Mouse (Mus musculus): ENCODE data around the gene Atp2b2. TPM values are rescaled to one million over a fixed set of nuclear protein-coding genes. Genes with fewer than 3 reads are reported as not detected.

The Atp2b2 gene
- polyA plus RNA-seq, 1 experiment from 2014 or later: 5.2 TPM

DNA sequence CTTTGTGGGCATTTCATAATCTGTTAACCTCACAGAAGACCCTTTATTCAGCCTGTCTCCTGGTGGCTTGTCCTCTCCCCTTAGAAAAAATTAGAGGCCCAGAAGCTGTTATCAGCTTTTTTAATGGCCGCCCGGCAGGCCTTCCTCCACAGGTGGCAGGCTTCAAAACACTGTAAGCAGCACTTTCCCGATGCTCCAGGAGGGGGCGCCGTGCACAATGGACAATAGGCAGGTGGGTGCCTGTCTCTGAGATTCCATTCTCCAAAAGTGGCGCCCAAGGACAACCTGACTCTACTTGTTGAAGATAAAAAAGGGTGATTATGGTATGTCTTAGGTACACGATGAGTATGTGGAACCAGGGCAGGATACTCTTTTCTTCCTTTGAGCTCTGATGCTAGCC lies 220.0 kb downstream of the Atp2b2 start:
- Histone ChIP-seq H3K9ac (ENCODE audit: low read length) (no peak overlapping the region), H3K27ac (ENCODE audit: low read depth, low read length) (no peak overlapping the region), H3K4me2 (ENCODE audit: low read depth) (no peak overlapping the region), H3K27me3 (ENCODE audit: control insufficient read depth, insufficient read depth, low read length) (no peaks in the 10 kb centered on the region), H3K4me1 (ENCODE audit: control insufficient read depth, insufficient read depth, low read length) (no peaks in the 10 kb centered on the region), H3K9me3 (ENCODE audit: control insufficient read depth, low read length) (no peaks in the 10 kb centered on the region), H3K36me3 (ENCODE audit: control insufficient read depth, insufficient read depth, low read length) (no peaks in the 10 kb centered on the region), H3K4me3 (ENCODE audit: low read depth, low read length) (no peak overlapping the region)
- no peak for ATAC-seq (ENCODE audit: insufficient read depth, low FRiP score, low TSS enrichment)
- 35% methylated on average over 7 of the region's 7 CpGs for WGBS
- DNase-seq (ENCODE audit: low spot score): peak; percentile 56

- WGBS: 92% methylated on average over 3 of the region's 3 CpGs
- H3K9ac ChIP-seq (ENCODE audit: low read length): no peak overlapping the region
- H3K4me3 ChIP-seq (ENCODE audit: low read depth, low read length): no peak overlapping the region
- H3K27ac ChIP-seq (ENCODE audit: low read depth, low read length): no peak overlapping the region
- no peaks in the 10 kb centered on the region for H3K36me3 ChIP-seq (ENCODE audit: control insufficient read depth, insufficient read depth, low read length)
- H3K27me3 ChIP-seq (ENCODE audit: control insufficient read depth, insufficient read depth, low read length): no peaks in the 10 kb centered on the region
- no peaks in the 10 kb centered on the region for H3K9me3 ChIP-seq (ENCODE audit: control insufficient read depth, low read length)
- no peak overlapping the region for H3K4me2 ChIP-seq (ENCODE audit: low read depth)
- ATAC-seq (ENCODE audit: insufficient read depth, low FRiP score, low TSS enrichment): no peak
- no peak for DNase-seq (ENCODE audit: low spot score)
- H3K4me1 ChIP-seq (ENCODE audit: control insufficient read depth, insufficient read depth, low read length): no peaks in the 10 kb centered on the region
Measured at GRCm38 (mm10) chr6:113816690-113817089, 225.7 kb downstream of the Atp2b2 start.

GRCm38 (mm10) chr6:113811462-113811861 lies 231.0 kb downstream of the Atp2b2 start:
- no peak for DNase-seq (ENCODE audit: low spot score)
- Histone ChIP-seq H3K4me2 (ENCODE audit: low read depth) (no peak overlapping the region), H3K4me1 (ENCODE audit: control insufficient read depth, insufficient read depth, low read length) (no peaks in the 10 kb centered on the region), H3K36me3 (ENCODE audit: control insufficient read depth, insufficient read depth, low read length) (no peaks in the 10 kb centered on the region), H3K9ac (ENCODE audit: low read length) (no peak overlapping the region), H3K4me3 (ENCODE audit: low read depth, low read length) (no peak overlapping the region), H3K9me3 (ENCODE audit: control insufficient read depth, low read length) (no peaks in the 10 kb centered on the region), H3K27ac (ENCODE audit: low read depth, low read length) (no peak overlapping the region), H3K27me3 (ENCODE audit: control insufficient read depth, insufficient read depth, low read length) (no peaks in the 10 kb centered on the region)
- 50% methylated on average over 1 of the region's 1 CpGs for WGBS
- ATAC-seq (ENCODE audit: insufficient read depth, low FRiP score, low TSS enrichment): no peak

DNA sequence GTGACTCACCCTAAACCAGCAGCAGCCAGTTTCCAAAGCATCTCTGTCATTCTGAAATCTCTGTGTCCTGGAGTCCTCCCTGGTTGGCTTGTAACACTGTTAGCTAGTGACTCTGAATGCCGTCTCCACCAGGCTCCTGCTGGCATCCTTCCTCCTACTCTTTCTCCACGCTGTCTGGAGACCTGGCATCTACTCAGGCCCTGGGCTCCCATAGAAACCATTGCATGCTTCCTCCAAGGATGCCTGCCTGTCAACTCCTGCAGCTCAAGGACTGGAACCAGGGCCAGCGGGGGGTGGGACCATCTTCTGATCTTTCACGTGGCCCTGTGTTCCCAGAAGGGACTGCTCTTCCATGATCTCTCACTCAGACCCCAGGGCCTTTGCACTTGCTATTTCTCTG lies 231.7 kb downstream of the Atp2b2 start:
- Histone ChIP-seq H3K4me3 (ENCODE audit: low read depth, low read length) (no peak overlapping the region), H3K9ac (ENCODE audit: low read length) (no peak overlapping the region), H3K27me3 (ENCODE audit: control insufficient read depth, insufficient read depth, low read length) (no peaks in the 10 kb centered on the region), H3K27ac (ENCODE audit: low read depth, low read length) (no peak overlapping the region), H3K4me2 (ENCODE audit: low read depth) (no peak overlapping the region), H3K36me3 (ENCODE audit: control insufficient read depth, insufficient read depth, low read length) (no peaks in the 10 kb centered on the region), H3K4me1 (ENCODE audit: control insufficient read depth, insufficient read depth, low read length) (no peaks in the 10 kb centered on the region), H3K9me3 (ENCODE audit: control insufficient read depth, low read length) (no peaks in the 10 kb centered on the region)
- ATAC-seq (ENCODE audit: insufficient read depth, low FRiP score, low TSS enrichment) (no peak), DNase-seq (ENCODE audit: low spot score) (no peak)
- 84% methylated on average over 4 of the region's 4 CpGs for WGBS

- DNase-seq (ENCODE audit: low spot score) (no peak), ATAC-seq (ENCODE audit: insufficient read depth, low FRiP score, low TSS enrichment) (no peak)
- Histone ChIP-seq H3K9me3 (ENCODE audit: control insufficient read depth, low read length) (no peaks in the 10 kb centered on the region), H3K36me3 (ENCODE audit: control insufficient read depth, insufficient read depth, low read length) (no peaks in the 10 kb centered on the region), H3K27ac (ENCODE audit: low read depth, low read length) (no peak overlapping the region), H3K27me3 (ENCODE audit: control insufficient read depth, insufficient read depth, low read length) (no peaks in the 10 kb centered on the region), H3K9ac (ENCODE audit: low read length) (no peak overlapping the region), H3K4me1 (ENCODE audit: control insufficient read depth, insufficient read depth, low read length) (no peaks in the 10 kb centered on the region), H3K4me2 (ENCODE audit: low read depth) (no peak overlapping the region), H3K4me3 (ENCODE audit: low read depth, low read length) (no peak overlapping the region)
- 86% methylated on average over 5 of the region's 5 CpGs for WGBS
Measured at GRCm38 (mm10) chr6:113806241-113806640, 236.2 kb downstream of the Atp2b2 start.

DNA sequence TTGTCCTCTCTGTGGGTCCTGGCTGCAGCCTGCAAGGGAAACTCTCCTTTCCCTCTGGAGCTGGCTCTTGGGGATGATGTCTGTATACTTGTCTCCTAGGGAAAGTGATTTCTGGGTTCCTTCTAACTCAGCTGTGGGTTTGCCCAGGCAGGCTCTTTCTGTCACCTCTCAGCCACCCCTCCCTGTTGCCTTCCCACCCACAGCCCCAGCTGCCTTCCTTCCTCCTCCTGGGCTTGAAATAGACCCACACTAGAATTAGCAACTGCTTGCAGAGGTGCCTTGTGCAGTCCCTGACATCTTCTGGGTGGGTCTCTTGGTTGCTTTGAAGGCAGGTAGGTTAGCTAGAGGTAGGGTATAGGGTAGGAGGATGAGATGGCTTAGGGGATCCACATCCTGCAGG lies 241.2 kb downstream of the Atp2b2 start:
- Histone ChIP-seq H3K27ac (ENCODE audit: low read depth, low read length) (no peak overlapping the region), H3K27me3 (ENCODE audit: control insufficient read depth, insufficient read depth, low read length) (no peaks in the 10 kb centered on the region), H3K9me3 (ENCODE audit: control insufficient read depth, low read length) (no peaks in the 10 kb centered on the region), H3K4me3 (ENCODE audit: low read depth, low read length) (no peak overlapping the region), H3K9ac (ENCODE audit: low read length) (no peak overlapping the region), H3K4me1 (ENCODE audit: control insufficient read depth, insufficient read depth, low read length) (no peaks in the 10 kb centered on the region), H3K36me3 (ENCODE audit: control insufficient read depth, insufficient read depth, low read length) (no peaks in the 10 kb centered on the region), H3K4me2 (ENCODE audit: low read depth) (no peak overlapping the region)
- no peak for DNase-seq (ENCODE audit: low spot score)
- ATAC-seq (ENCODE audit: insufficient read depth, low FRiP score, low TSS enrichment): no peak

DNA sequence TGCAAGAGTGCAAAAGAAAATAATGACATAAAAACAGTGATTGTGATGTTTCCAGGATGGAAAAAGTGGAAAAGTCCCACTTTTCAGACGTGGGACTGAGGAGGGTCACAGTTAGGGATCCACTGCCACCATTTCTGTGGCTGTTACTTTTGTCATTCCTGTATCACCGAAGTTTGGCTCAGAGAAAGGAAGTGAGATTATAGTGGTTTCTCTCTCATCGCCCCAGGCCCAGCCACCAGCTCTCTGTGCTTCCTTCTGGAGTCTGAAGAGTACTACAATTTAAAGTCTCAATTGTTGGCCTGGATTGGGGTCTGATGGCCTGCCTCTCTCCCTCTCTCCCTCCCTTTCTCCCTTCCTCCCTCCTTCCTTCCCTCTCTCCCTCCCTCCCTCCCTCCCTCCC lies 242.5 kb downstream of the Atp2b2 start:
- DNase-seq (ENCODE audit: low spot score) (no peak), ATAC-seq (ENCODE audit: insufficient read depth, low FRiP score, low TSS enrichment) (no peak)
- Histone ChIP-seq H3K9ac (ENCODE audit: low read length) (no peak overlapping the region), H3K4me1 (ENCODE audit: control insufficient read depth, insufficient read depth, low read length) (no peaks in the 10 kb centered on the region), H3K4me2 (ENCODE audit: low read depth) (no peak overlapping the region), H3K9me3 (ENCODE audit: control insufficient read depth, low read length) (no peaks in the 10 kb centered on the region), H3K27ac (ENCODE audit: low read depth, low read length) (no peak overlapping the region), H3K4me3 (ENCODE audit: low read depth, low read length) (no peak overlapping the region), H3K27me3 (ENCODE audit: control insufficient read depth, insufficient read depth, low read length) (no peaks in the 10 kb centered on the region), H3K36me3 (ENCODE audit: control insufficient read depth, insufficient read depth, low read length) (no peaks in the 10 kb centered on the region)
- WGBS: 70% methylated on average over 3 of the region's 3 CpGs

GRCm38 (mm10) chr6:113799349-113799748 lies 243.1 kb downstream of the Atp2b2 start:
- Histone ChIP-seq H3K27ac (ENCODE audit: low read depth, low read length) (no peak overlapping the region), H3K36me3 (ENCODE audit: control insufficient read depth, insufficient read depth, low read length) (no peaks in the 10 kb centered on the region), H3K27me3 (ENCODE audit: control insufficient read depth, insufficient read depth, low read length) (no peaks in the 10 kb centered on the region), H3K9me3 (ENCODE audit: control insufficient read depth, low read length) (no peaks in the 10 kb centered on the region), H3K4me3 (ENCODE audit: low read depth, low read length) (no peak overlapping the region), H3K4me1 (ENCODE audit: control insufficient read depth, insufficient read depth, low read length) (no peaks in the 10 kb centered on the region), H3K4me2 (ENCODE audit: low read depth) (no peak overlapping the region), H3K9ac (ENCODE audit: low read length) (no peak overlapping the region)
- WGBS: 44% methylated on average over 9 of the region's 9 CpGs
- DNase-seq (ENCODE audit: low spot score) (peak; percentile 30), ATAC-seq (ENCODE audit: insufficient read depth, low FRiP score, low TSS enrichment) (peak; percentile 56; the same call in 1 of the 2 replicates)

- no peaks in the 10 kb centered on the region for H3K36me3 ChIP-seq (ENCODE audit: control insufficient read depth, insufficient read depth, low read length)
- H3K27me3 ChIP-seq (ENCODE audit: control insufficient read depth, insufficient read depth, low read length): no peaks in the 10 kb centered on the region
- no peak overlapping the region for H3K9ac ChIP-seq (ENCODE audit: low read length)
- DNase-seq (ENCODE audit: low spot score): no peak
- ATAC-seq (ENCODE audit: insufficient read depth, low FRiP score, low TSS enrichment): no peak
- no peak overlapping the region for H3K4me3 ChIP-seq (ENCODE audit: low read depth, low read length)
- H3K4me2 ChIP-seq (ENCODE audit: low read depth): no peak overlapping the region
- WGBS: 33% methylated on average over 2 of the region's 2 CpGs
- H3K9me3 ChIP-seq (ENCODE audit: control insufficient read depth, low read length): no peaks in the 10 kb centered on the region
- no peaks in the 10 kb centered on the region for H3K4me1 ChIP-seq (ENCODE audit: control insufficient read depth, insufficient read depth, low read length)
- no peak overlapping the region for H3K27ac ChIP-seq (ENCODE audit: low read depth, low read length)
Measured at GRCm38 (mm10) chr6:113798921-113799320, 243.5 kb downstream of the Atp2b2 start.
